Mouse (Mus musculus) stomach, embryonic 16.5 days (tissue): Measurements from ENCODE around the gene Marveld3. TPM values are rescaled to one million over a fixed set of nuclear protein-coding genes. Genes with fewer than 3 reads are reported as not detected.
A peak's percentile ranks its signal among the peaks of the same experiment; 100 is the strongest.

Source experiments
- ATAC-seq: fragments of 200-750 bp; cut with Nextera tagmentation; 2 replicates; pipeline ENCODE4 v1.8.0; 2017; ENCODE audit warnings: moderate number of reproducible peaks, moderate TSS enrichment; ENCODE audit not compliant: insufficient read depth, low FRiP score
- H3K27ac ChIP-seq: fragments of 300-500 bp; sonication (generic); 2 replicates; pipeline ENCODE4 v1.5.1; 2014; ENCODE audit warnings: low read length
- H3K27me3 ChIP-seq: fragments of 300-500 bp; sonication (generic); 2 replicates; pipeline ENCODE4 v1.6.1; 2014; ENCODE audit warnings: low read length, control low read depth, mixed read lengths; ENCODE audit not compliant: control insufficient read depth, insufficient read depth
- H3K36me3 ChIP-seq: fragments of 300-500 bp; sonication (generic); 2 replicates; pipeline ENCODE4 v1.6.1; 2014; ENCODE audit warnings: low read length; ENCODE audit not compliant: control insufficient read depth, insufficient read depth
- H3K4me1 ChIP-seq: fragments of 300-500 bp; sonication (generic); 2 replicates; pipeline ENCODE4 v1.6.1; 2014; ENCODE audit warnings: low read length, control low read depth, mixed read lengths; ENCODE audit not compliant: control insufficient read depth, insufficient read depth
- H3K4me2 ChIP-seq: fragments of 300-500 bp; sonication (generic); 2 replicates; pipeline ENCODE4 v1.6.1; 2014; ENCODE audit warnings: low read depth, low read length, mixed read lengths
- H3K4me3 ChIP-seq: fragments of 300-500 bp; sonication (generic); replicated peaks from 2 replicates; pipeline ENCODE4 v1.5.1; 2014; ENCODE audit warnings: mild to moderate bottlenecking, low read length
- H3K9ac ChIP-seq: fragments of 300-500 bp; sonication (generic); 2 replicates; pipeline ENCODE4 v1.6.1; 2014; ENCODE audit warnings: low read length
- H3K9me3 ChIP-seq: fragments of 300-500 bp; sonication (generic); replicated peaks from 2 replicates; pipeline ENCODE4 v1.6.1; 2016; ENCODE audit warnings: low read length, control low read depth; ENCODE audit not compliant: control insufficient read depth
- WGBS: fragments of 180-500 bp; shearing (Covaris S2); extraction: QIAGEN DNeasy Blood & Tissue Kit; methylation state at CpG from one replicate; pipeline ENCODE4 v1.1.7; 2014; 5-methylcytosine and 5-hydroxymethylcytosine counted together
- polyA plus RNA-seq: library from polyadenylated mRNA; unstranded; fragments of >200 nt; fragmentation: Nextera tagmentation; extraction: Ambion mirVana; gene quantifications from 2 replicates; pipeline ENCODE4 v1.2.1, GENCODE M21; 2015

The Marveld3 gene
- polyA plus RNA-seq, 1 experiment from 2014 or later = 7.1 TPM

- peak overlapping the region; percentile 46 for H3K27ac ChIP-seq
- ATAC-seq = peak; percentile 52; the same call in 1 of the 2 replicates
- WGBS = 10% methylated on average over 16 of the region's 16 CpGs
Measured at GRCm38 (mm10) chr8:109957167-109958028, 4.6 kb downstream of the Marveld3 start.

GRCm38 (mm10) chr8:109954486-109954948 lies 7.5 kb downstream of the Marveld3 start:
- Histone ChIP-seq H3K27ac (no peak overlapping the region), H3K4me1 (peaks cover 15% of the 10 kb centered on the region), H3K27me3 (no peaks in the 10 kb centered on the region), H3K9me3 (no peaks in the 10 kb centered on the region), H3K36me3 (no peaks in the 10 kb centered on the region), H3K9ac (no peak overlapping the region), H3K4me3 (no peak overlapping the region), H3K4me2 (no peak overlapping the region)
- no peak for ATAC-seq
- 57% methylated on average over 13 of the region's 13 CpGs for WGBS

More at GRCm38 (mm10) chr8:109957167-109958028, 4.6 kb downstream of the Marveld3 start:
- H3K36me3 ChIP-seq = no peaks in the 10 kb centered on the region
- H3K4me3 ChIP-seq = no peak overlapping the region
- H3K9ac ChIP-seq = no peak overlapping the region
- H3K27me3 ChIP-seq = peaks cover 11% of the 10 kb centered on the region
- peak overlapping the region; percentile 33 for H3K4me2 ChIP-seq
- no peaks in the 10 kb centered on the region for H3K9me3 ChIP-seq
- peaks cover 22% of the 10 kb centered on the region for H3K4me1 ChIP-seq

GRCm38 (mm10) chr8:109952171-109952570 lies 9.8 kb downstream of the Marveld3 start:
- no peak overlapping the region for H3K9ac ChIP-seq
- H3K4me3 ChIP-seq = no peak overlapping the region
- ATAC-seq = no peak
- WGBS = 66% methylated on average over 7 of the region's 7 CpGs
- no peak overlapping the region for H3K27ac ChIP-seq
- H3K4me2 ChIP-seq = no peak overlapping the region
- peaks cover 3% of the 10 kb centered on the region; the same call in 1 of the 2 replicates for H3K4me1 ChIP-seq
- H3K36me3 ChIP-seq = no peaks in the 10 kb centered on the region
- peaks cover 7% of the 10 kb centered on the region for H3K27me3 ChIP-seq
- no peaks in the 10 kb centered on the region for H3K9me3 ChIP-seq

- 4% methylated on average over 19 of the region's 19 CpGs for WGBS
- no peaks in the 10 kb centered on the region for H3K9me3 ChIP-seq
- peaks cover 7% of the 10 kb centered on the region for H3K27me3 ChIP-seq
- no peaks in the 10 kb centered on the region for H3K36me3 ChIP-seq
- ATAC-seq = no peak
- H3K4me1 ChIP-seq = peaks cover 5% of the 10 kb centered on the region; the same call in 1 of the 2 replicates
- H3K4me3 ChIP-seq = peak overlapping the region; percentile 35
- peak overlapping the region; percentile 49 for H3K4me2 ChIP-seq
- H3K9ac ChIP-seq = peak overlapping the region; percentile 38; the same call in 1 of the 2 replicates
- no peak overlapping the region for H3K27ac ChIP-seq
Measured at GRCm38 (mm10) chr8:109948285-109948564, 13.8 kb downstream of the Marveld3 start.

- no peak overlapping the region for H3K27ac ChIP-seq
- 3% methylated on average over 26 of the region's 26 CpGs for WGBS
- no peak for ATAC-seq
- no peaks in the 10 kb centered on the region for H3K36me3 ChIP-seq
- H3K4me2 ChIP-seq = peak overlapping the region; percentile 49
- H3K9ac ChIP-seq = peak overlapping the region; percentile 38; the same call in 1 of the 2 replicates
- H3K4me3 ChIP-seq = peak overlapping the region; percentile 35
- H3K4me1 ChIP-seq = peaks cover 5% of the 10 kb centered on the region; the same call in 1 of the 2 replicates
- peaks cover 7% of the 10 kb centered on the region for H3K27me3 ChIP-seq
- no peaks in the 10 kb centered on the region for H3K9me3 ChIP-seq
Measured at GRCm38 (mm10) chr8:109947447-109948284, 14.3 kb downstream of the Marveld3 start.

GRCm38 (mm10) chr8:109946272-109946671 lies 15.7 kb downstream of the Marveld3 start:
- no peak overlapping the region for H3K27ac ChIP-seq
- peaks cover 5% of the 10 kb centered on the region for H3K4me1 ChIP-seq
- H3K9ac ChIP-seq = no peak overlapping the region
- peaks cover 7% of the 10 kb centered on the region for H3K27me3 ChIP-seq
- H3K9me3 ChIP-seq = no peaks in the 10 kb centered on the region
- H3K4me3 ChIP-seq = no peak overlapping the region
- WGBS = 85% methylated on average over 7 of the region's 7 CpGs
- no peaks in the 10 kb centered on the region for H3K36me3 ChIP-seq
- no peak for ATAC-seq
- no peak overlapping the region for H3K4me2 ChIP-seq

- Histone ChIP-seq H3K9me3 (no peaks in the 10 kb centered on the region), H3K27me3 (peaks cover 7% of the 10 kb centered on the region), H3K4me3 (no peak overlapping the region), H3K4me2 (no peak overlapping the region), H3K36me3 (no peaks in the 10 kb centered on the region), H3K27ac (peak overlapping the region; percentile 8; the same call in 1 of the 2 replicates), H3K9ac (no peak overlapping the region), H3K4me1 (peaks cover 5% of the 10 kb centered on the region)
- ATAC-seq = no peak
- WGBS = 74% methylated on average over 7 of the region's 7 CpGs
Measured at GRCm38 (mm10) chr8:109945694-109946093, 16.3 kb downstream of the Marveld3 start.

GRCm38 (mm10) chr8:109945153-109945632 lies 16.8 kb downstream of the Marveld3 start:
- 44% methylated on average over 9 of the region's 9 CpGs for WGBS
- no peak overlapping the region for H3K4me2 ChIP-seq
- ATAC-seq = no peak

More at GRCm38 (mm10) chr8:109945153-109945632, 16.8 kb downstream of the Marveld3 start:
- Histone ChIP-seq H3K27ac (no peak overlapping the region), H3K36me3 (peaks cover 4% of the 10 kb centered on the region; the same call in 1 of the 2 replicates), H3K4me3 (no peak overlapping the region), H3K4me1 (peaks cover 5% of the 10 kb centered on the region), H3K27me3 (peaks cover 7% of the 10 kb centered on the region), H3K9ac (no peak overlapping the region), H3K9me3 (no peaks in the 10 kb centered on the region)
